Mouse (Mus musculus) kidney, adult 2 months (tissue): ENCODE results near the gene Nphs2.

Experiments
- CTCF ChIP-seq: fragments of 200-500 bp; conservative IDR thresholded peaks from 2 replicates; pipeline ENCODE4 v1.5.1; 2011; ENCODE audit warnings: low read depth, mild to moderate bottlenecking, control low read depth, low read length, moderate library complexity, mixed read lengths; ENCODE audit not compliant: insufficient read depth, insufficient read length
- POLR2A ChIP-seq: fragments of 200-500 bp; IDR thresholded peaks from one replicate; pipeline ENCODE4 v1.6.1; 2011; ENCODE audit warnings: low read depth, low read length, control low read depth

- no peak for TF ChIP-seq CTCF
- TF ChIP-seq POLR2A: no peak
Observed at GRCm38 (mm10) chr1:156352466-156352865, 41.9 kb downstream of the Nphs2 start.
